ENCODE assay signal across 8 mouse cellular contexts in the genomic region with DNA sequence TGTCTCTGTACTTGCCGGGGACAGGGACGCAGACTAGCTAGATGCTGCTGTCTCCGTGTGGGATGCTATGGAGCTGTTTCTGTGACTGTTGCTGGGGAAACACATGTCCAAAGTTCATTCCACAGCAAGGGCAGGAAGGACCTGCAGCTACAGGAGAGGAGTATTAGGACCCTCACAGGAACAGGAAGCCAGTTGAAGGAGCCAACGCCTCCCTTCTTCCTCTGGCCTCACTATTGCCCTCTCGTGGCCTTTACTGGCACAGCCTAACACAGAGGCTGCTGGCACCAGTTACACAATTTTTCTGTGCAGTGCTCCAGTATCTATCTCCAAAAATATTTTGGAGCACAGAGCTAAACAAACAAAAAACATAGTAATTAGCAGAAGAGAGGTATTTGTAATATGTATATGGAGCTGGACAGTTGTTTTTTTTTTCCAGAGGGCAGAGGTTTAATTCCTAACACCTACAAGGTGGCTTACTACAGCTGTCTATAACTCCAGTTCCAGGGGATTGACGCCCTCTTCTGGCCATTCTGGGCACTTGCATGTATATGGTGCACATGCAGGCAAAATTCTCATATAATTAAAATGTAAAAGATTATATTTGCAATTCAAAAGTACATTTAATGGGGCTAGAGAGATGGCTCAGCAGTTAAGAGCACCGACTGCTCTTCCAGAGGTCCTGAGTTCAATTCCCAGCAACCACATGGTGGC. TPM values are rescaled to one million over a fixed set of nuclear protein-coding genes. Genes with fewer than 3 reads are reported as not detected.
DNase-seq lines count a peak whose midpoint lies in the region; ATAC-seq and TF ChIP-seq lines count a peak whose summit lies in the region.

A gene (minus strand): TSS at position 166 of the 711 bp plus-strand sequence.

- ATAC-seq in forebrain, embryonic 13.5 days, result no peak
- peak; percentile 83 for ATAC-seq in heart, postnatal 0 days (ENCODE audit: insufficient read depth, low read depth)
- ATAC-seq in neural tube, embryonic 13.5 days (ENCODE audit: low read depth), result peak; percentile 67; the same call in 1 of the 2 replicates

- H3K79me2 ChIP-seq in MEL (ENCODE audit: control insufficient read depth, insufficient read depth, low read length, poor library complexity), result no peaks in the 10 kb centered on the region

- H3K4me2 ChIP-seq in forebrain, embryonic 13.5 days, result peak within 1 kb of the TSS; percentile 25
- peak within 1 kb of the TSS; percentile 56 for H3K4me2 ChIP-seq in heart, postnatal 0 days (ENCODE audit: low read depth, low read length)
- H3K4me2 ChIP-seq in neural tube, embryonic 13.5 days, result peak within 1 kb of the TSS; percentile 42

- TF ChIP-seq POLR2A in MEL (IDR thresholded peaks at IDR 0.05; ENCODE audit: control insufficient read depth in 1 of 2, insufficient read depth in 1 of 2, low read depth in 1 of 2, low read length in 2 of 2, poor library complexity in 1 of 2), result peak; percentile 70 to 90; a peak in 3 of 4 replicates

- 38% methylated on average over 7 of the region's 7 CpGs for WGBS in forebrain, embryonic 13.5 days
- 33% methylated on average over 7 of the region's 7 CpGs for WGBS in heart, postnatal 0 days
- WGBS in neural tube, embryonic 13.5 days, result 42% methylated on average over 7 of the region's 7 CpGs

- peak; percentile 95 for DNase-seq in MEL (ENCODE audit: low read depth, low spot score)
- peak; percentile 74 for DNase-seq in c-Kit-positive CD71-positive TER-119-positive erythroid progenitor cells, embryonic 14.5 days (ENCODE audit: low spot score)
- DNase-seq in heart, postnatal 0 days (ENCODE audit: low spot score), result peak; percentile 84
- peak; percentile 86 to 93 for DNase-seq in kidney, postnatal 36 days
- peak; percentile 87 to 92 for DNase-seq in lung, adult 18-20 months
- DNase-seq in thymus, postnatal 14 days, result peak; percentile 92

- no peaks in the 10 kb centered on the region for H3K36me3 ChIP-seq in MEL (ENCODE audit: control insufficient read depth in 1 of 2, insufficient read depth in 2 of 2, low read length in 2 of 2)
- no peaks in the 10 kb centered on the region for H3K36me3 ChIP-seq in forebrain, embryonic 13.5 days (ENCODE audit: poor library complexity, severe bottlenecking)
- H3K36me3 ChIP-seq in heart, postnatal 0 days (replicated peaks; ENCODE audit: control insufficient read depth, insufficient read depth, low read length), result no peaks in the 10 kb centered on the region
- H3K36me3 ChIP-seq in neural tube, embryonic 13.5 days, result no peaks in the 10 kb centered on the region

- H3K27me3 ChIP-seq in MEL (ENCODE audit: control insufficient read depth in 1 of 2, insufficient read depth in 2 of 2, low read length in 2 of 2), result no peaks in the 10 kb centered on the region
- H3K27me3 ChIP-seq in forebrain, embryonic 13.5 days, result no peaks in the 10 kb centered on the region
- no peaks in the 10 kb centered on the region for H3K27me3 ChIP-seq in heart, postnatal 0 days (ENCODE audit: control insufficient read depth, insufficient read depth, low read length)
- H3K27me3 ChIP-seq in neural tube, embryonic 13.5 days, result no peaks in the 10 kb centered on the region

- H3K27ac ChIP-seq in MEL (ENCODE audit: control insufficient read depth, low read depth, low read length), result peak within 1 kb of the TSS; percentile 10; the same call in 1 of the 2 replicates
- no peak within 1 kb of the TSS for H3K27ac ChIP-seq in forebrain, embryonic 13.5 days
- H3K27ac ChIP-seq in heart, postnatal 0 days (ENCODE audit: low read depth), result peak within 1 kb of the TSS; percentile 71
- H3K27ac ChIP-seq in neural tube, embryonic 13.5 days (replicated peaks), result 0 out of 2 replicates have a peak within 1 kb of the TSS, but pooled peaks have one; percentile 46

- TF ChIP-seq EP300 in MEL (IDR thresholded peaks at IDR 0.05; ENCODE audit: low read depth in 1 of 2, low read length in 2 of 2), result no peak
- TF ChIP-seq EP300 in heart, postnatal 0 days (IDR thresholded peaks at IDR 0.05; ENCODE audit: low read depth), result 0 out of 2 replicates have a peak, but pooled peaks have one; percentile 40

- H3K9ac ChIP-seq in MEL (ENCODE audit: control insufficient read depth, low read depth, low read length, poor library complexity, severe bottlenecking), result peak within 1 kb of the TSS; percentile 63
- H3K9ac ChIP-seq in forebrain, embryonic 13.5 days, result no peak within 1 kb of the TSS
- peak within 1 kb of the TSS; percentile 43; the same call in 1 of the 2 replicates for H3K9ac ChIP-seq in heart, postnatal 0 days (replicated peaks; ENCODE audit: low read depth, low read length)
- H3K9ac ChIP-seq in neural tube, embryonic 13.5 days, result peak within 1 kb of the TSS; percentile 34; the same call in 1 of the 2 replicates

- peak; percentile 6 for TF ChIP-seq RAD21 in MEL (IDR thresholded peaks at IDR 0.05; ENCODE audit: low read depth, low read length)

- peak within 1 kb of the TSS; percentile 63 to 92 for H3K4me3 ChIP-seq in MEL (ENCODE audit: control insufficient read depth in 1 of 2, insufficient read depth in 1 of 2, low read depth in 2 of 2, low read length in 2 of 2)
- no peak within 1 kb of the TSS for H3K4me3 ChIP-seq in forebrain, embryonic 13.5 days
- peak within 1 kb of the TSS; percentile 37 for H3K4me3 ChIP-seq in heart, postnatal 0 days (ENCODE audit: low read depth, low read length)
- peak within 1 kb of the TSS; percentile 18; the same call in 1 of the 2 replicates for H3K4me3 ChIP-seq in neural tube, embryonic 13.5 days

- peak; percentile 70 to 92 (median 89) for TF ChIP-seq CTCF in MEL (IDR thresholded peaks at IDR 0.05 in 2 of 3, conservative IDR thresholded peaks at IDR 0.05 in 1 of 3; ENCODE audit: control insufficient read depth in 1 of 3, insufficient read depth in 1 of 3, low read depth in 2 of 3, low read length in 3 of 3, poor library complexity in 1 of 3, severe bottlenecking in 1 of 3)
- peak; percentile 82 for TF ChIP-seq CTCF in heart, postnatal 0 days (IDR thresholded peaks at IDR 0.05; ENCODE audit: low read depth)

- no peaks in the 10 kb centered on the region for H3K4me1 ChIP-seq in MEL (ENCODE audit: control insufficient read depth in 1 of 2, insufficient read depth in 2 of 2, low read length in 2 of 2)
- H3K4me1 ChIP-seq in forebrain, embryonic 13.5 days, result no peaks in the 10 kb centered on the region
- no peaks in the 10 kb centered on the region for H3K4me1 ChIP-seq in heart, postnatal 0 days (ENCODE audit: control insufficient read depth, insufficient read depth)
- no peaks in the 10 kb centered on the region for H3K4me1 ChIP-seq in neural tube, embryonic 13.5 days (replicated peaks)

- no peaks in the 10 kb centered on the region for H3K9me3 ChIP-seq in MEL (replicated peaks; ENCODE audit: insufficient read depth, low read length)
- H3K9me3 ChIP-seq in forebrain, embryonic 13.5 days (replicated peaks), result no peaks in the 10 kb centered on the region
- 0 out of 2 replicates have a peak, but pooled peaks cover 3% of the 10 kb centered on the region for H3K9me3 ChIP-seq in heart, postnatal 0 days (replicated peaks; ENCODE audit: control insufficient read depth, low read length)
- H3K9me3 ChIP-seq in neural tube, embryonic 13.5 days, result no peaks in the 10 kb centered on the region

TF ChIP-seq in MEL, 35 proteins besides CTCF, POLR2A, EP300 and RAD21:
- TF ChIP-seq POLR2AphosphoS2 (IDR thresholded peaks at IDR 0.05; ENCODE audit: low read length), result peak; percentile 69; the same call in 1 of the 2 replicates
- peak; percentile 71; the same call in 1 of the 2 replicates for TF ChIP-seq ZMIZ1 (IDR thresholded peaks at IDR 0.05; ENCODE audit: low read depth, low read length)
- TF ChIP-seq TAL1 (IDR thresholded peaks at IDR 0.05; ENCODE audit: low read length), result no peak
- TF ChIP-seq MEF2A (IDR thresholded peaks at IDR 0.05; ENCODE audit: extremely low read depth, insufficient replicate concordance, low read depth, low read length, poor library complexity, severe bottlenecking), result no peak
- TF ChIP-seq E2F4 (IDR thresholded peaks at IDR 0.05; ENCODE audit: borderline replicate concordance, low read depth, low read length), result no peak
- TF ChIP-seq TCF12 (IDR thresholded peaks at IDR 0.05; ENCODE audit: low read depth, low read length), result peak; percentile 22; the same call in 1 of the 2 replicates
- TF ChIP-seq MXI1 (IDR thresholded peaks at IDR 0.05; ENCODE audit: low read depth, low read length), result peak; percentile 49; the same call in 1 of the 2 replicates
- TF ChIP-seq ZC3H11A (IDR thresholded peaks at IDR 0.05; ENCODE audit: low read depth, low read length), result no peak; the same call in 1 of the 2 replicates
- TF ChIP-seq JUND (IDR thresholded peaks at IDR 0.05; ENCODE audit: low read depth, low read length), result no peak
- peak; percentile 69 for TF ChIP-seq SMC3 (IDR thresholded peaks at IDR 0.05; ENCODE audit: low read depth, low read length)
- peak; percentile 81 for TF ChIP-seq HCFC1 (IDR thresholded peaks at IDR 0.05; ENCODE audit: low read depth, low read length)
- peak; percentile 85 for TF ChIP-seq NELFE (IDR thresholded peaks at IDR 0.05; ENCODE audit: low read depth, low read length)
- TF ChIP-seq ELF1 (IDR thresholded peaks at IDR 0.05; ENCODE audit: low read depth, low read length), result peak; percentile 78
- TF ChIP-seq SIN3A (IDR thresholded peaks at IDR 0.05; ENCODE audit: low read length), result peak; percentile 88
- TF ChIP-seq NRF1 (IDR thresholded peaks at IDR 0.05; ENCODE audit: insufficient read depth, low read depth, low read length, poor library complexity, severe bottlenecking), result no peak
- TF ChIP-seq UBTF (IDR thresholded peaks at IDR 0.05; ENCODE audit: borderline replicate concordance, insufficient read depth, low read depth, low read length), result no peak
- peak; percentile 84 for TF ChIP-seq TBP (IDR thresholded peaks at IDR 0.05; ENCODE audit: low read depth, low read length)
- TF ChIP-seq MYC (IDR thresholded peaks at IDR 0.05; ENCODE audit: low read depth, low read length), result no peak; the same call in 1 of the 2 replicates
- no peak for TF ChIP-seq MAFK (IDR thresholded peaks at IDR 0.05; ENCODE audit: borderline replicate concordance, low read depth, low read length)
- no peak for TF ChIP-seq POLR2AphosphoS5 (IDR thresholded peaks at IDR 0.05; ENCODE audit: borderline replicate concordance, low read depth, low read length)
- 0 out of 2 replicates have a peak, but pooled peaks have one; percentile 1 for TF ChIP-seq MAZ (IDR thresholded peaks at IDR 0.05; ENCODE audit: low read depth, low read length)

RNA-seq across cellular contexts. Expression of the gene that starts here (rescaled TPM):
- total RNA-seq in MEL (2012; rRNA removed), result 6.7 and 6.9 TPM in 2 replicates
- polyA plus RNA-seq in MEL (2012; ENCODE audit: insufficient read depth in 1 of 2, insufficient read length in 2 of 2, low read depth in 1 of 2, low replicate concordance in 2 of 2, missing spikeins in 1 of 2), result 10 to 100 TPM in 1 of 2 experiments, not detected in 1; 15.6 TPM
- polyA plus RNA-seq in forebrain, embryonic 13.5 days (2015; fragmentation: Nextera tagmentation; extraction: Ambion mirVana), result 3.2 and 4.6 TPM in 2 replicates
- 11.4 and 21.8 TPM in 2 replicates for total RNA-seq in heart, postnatal 0 days (2014; rRNA removed; ENCODE audit: low replicate concordance)
- 1.7 and 2.3 TPM in 2 replicates for polyA plus RNA-seq in heart, postnatal 0 days (2015; fragmentation: Nextera tagmentation; extraction: Ambion mirVana)
- 2.8 and 4.3 TPM in 2 replicates for polyA plus RNA-seq in neural tube, embryonic 13.5 days (2015; fragmentation: Nextera tagmentation; extraction: Ambion mirVana)
